Mouse (Mus musculus) small intestine, adult 2 months (tissue): ENCODE results near the gene Cd38.

Source experiments
- CTCF ChIP-seq: fragments of 200-500 bp; IDR thresholded peaks from 2 replicates; pipeline ENCODE4 v1.5.1; 2012; ENCODE audit warnings: low read depth, mild to moderate bottlenecking, control low read depth, inconsistent platforms, low read length, moderate library complexity, mixed read lengths; ENCODE audit not compliant: insufficient replicate concordance, insufficient read length; ENCODE audit errors: extremely low read depth
- POLR2A ChIP-seq: fragments of 200-500 bp; IDR thresholded peaks from 2 replicates; pipeline ENCODE4 v1.6.1; 2012; ENCODE audit warnings: low read depth, mild to moderate bottlenecking, control low read depth, inconsistent platforms, low read length, moderate library complexity

- no peak for TF ChIP-seq CTCF
- no peak for TF ChIP-seq POLR2A
Observed at GRCm38 (mm10) chr5:43865316-43865715, 3.0 kb upstream of the Cd38 start.
